Mouse (Mus musculus): Measurements from ENCODE around the gene Insm2. TPM values are rescaled to one million over a fixed set of nuclear protein-coding genes. Genes with fewer than 3 reads are reported as not detected.
"Not testable (repeated sequence)": the region's sequence is repeated elsewhere in the genome, so short reads cannot be mapped to it uniquely, and the experiment has no call there.

Insm2 gene
- not detected in 2 replicates for polyA plus RNA-seq (2012; rRNA removed)

- no peaks in the 10 kb centered on the region for H3K4me1 ChIP-seq (ENCODE audit: control insufficient read depth, insufficient read depth, low read length)
- TF ChIP-seq POLR2A (IDR thresholded peaks at IDR 0.05; ENCODE audit: borderline replicate concordance, extremely low read depth, low read depth, low read length) (no peak), CTCF (IDR thresholded peaks at IDR 0.05; ENCODE audit: insufficient read depth, low read length) (no peak)
- H3K4me3 ChIP-seq (replicated peaks; ENCODE audit: extremely low read depth, low read depth, low read length), result no peak within 1 kb of the TSS
- no peak for DNase-seq
- WGBS, result 1% methylated on average over 73 of the region's 77 CpGs
These were observed at the start of gene Insm2 for GRCm38 (mm10) chr12:55598887-55599561. Insm2 (plus strand) TSS chr12:55599427.

GRCm38 (mm10) chr12:55554901-55555300, 44.3 kb upstream of the Insm2 start:
- WGBS, result 77% methylated on average over 6 of the region's 6 CpGs
- H3K4me1 ChIP-seq (ENCODE audit: control insufficient read depth, insufficient read depth, low read length); H3K4me3 ChIP-seq (replicated peaks; ENCODE audit: extremely low read depth, low read depth, low read length); DNase-seq: not testable (repeated sequence)

GRCm38 (mm10) chr12:55557866-55558265, 41.4 kb upstream of the Insm2 start:
- 81% methylated on average over 6 of the region's 6 CpGs for WGBS
- TF ChIP-seq POLR2A (IDR thresholded peaks at IDR 0.05; ENCODE audit: borderline replicate concordance, extremely low read depth, low read depth, low read length), result no peak
- TF ChIP-seq CTCF (IDR thresholded peaks at IDR 0.05; ENCODE audit: insufficient read depth, low read length), result no peak
- DNase-seq, result no peak
- H3K4me3 ChIP-seq (replicated peaks; ENCODE audit: extremely low read depth, low read depth, low read length), result no peak overlapping the region
- H3K4me1 ChIP-seq (ENCODE audit: control insufficient read depth, insufficient read depth, low read length), result no peaks in the 10 kb centered on the region; the same call in 1 of the 2 replicates

GRCm38 (mm10) chr12:55559184-55559855, 39.9 kb upstream of the Insm2 start:
- no peak for TF ChIP-seq POLR2A (IDR thresholded peaks at IDR 0.05; ENCODE audit: borderline replicate concordance, extremely low read depth, low read depth, low read length)
- no peak for TF ChIP-seq CTCF (IDR thresholded peaks at IDR 0.05; ENCODE audit: insufficient read depth, low read length)
- no peaks in the 10 kb centered on the region; the same call in 1 of the 2 replicates for H3K4me1 ChIP-seq (ENCODE audit: control insufficient read depth, insufficient read depth, low read length)
- 87% methylated on average over 12 of the region's 12 CpGs for WGBS
- no peak overlapping the region for H3K4me3 ChIP-seq (replicated peaks; ENCODE audit: extremely low read depth, low read depth, low read length)
- no peak for DNase-seq

- 10% methylated on average over 19 of the region's 19 CpGs for WGBS
- DNase-seq, result peak; percentile 19
- TF ChIP-seq CTCF (IDR thresholded peaks at IDR 0.05; ENCODE audit: insufficient read depth, low read length), result no peak
- TF ChIP-seq POLR2A (IDR thresholded peaks at IDR 0.05; ENCODE audit: borderline replicate concordance, extremely low read depth, low read depth, low read length), result no peak
- H3K4me3 ChIP-seq (replicated peaks; ENCODE audit: extremely low read depth, low read depth, low read length), result peak overlapping the region; percentile 38
- no peaks in the 10 kb centered on the region; the same call in 1 of the 2 replicates for H3K4me1 ChIP-seq (ENCODE audit: control insufficient read depth, insufficient read depth, low read length)
These were observed 39.1 kb upstream of the Insm2 start for GRCm38 (mm10) chr12:55560025-55560690.

- Histone ChIP-seq H3K4me3 (replicated peaks; ENCODE audit: extremely low read depth, low read depth, low read length) (no peak overlapping the region), H3K4me1 (ENCODE audit: control insufficient read depth, insufficient read depth, low read length) (no peaks in the 10 kb centered on the region; the same call in 1 of the 2 replicates)
- no peak for DNase-seq
- TF ChIP-seq POLR2A (IDR thresholded peaks at IDR 0.05; ENCODE audit: borderline replicate concordance, extremely low read depth, low read depth, low read length) (no peak), CTCF (IDR thresholded peaks at IDR 0.05; ENCODE audit: insufficient read depth, low read length) (no peak)
- 93% methylated on average over 3 of the region's 3 CpGs for WGBS
These were observed 35.5 kb upstream of the Insm2 start for GRCm38 (mm10) chr12:55563742-55564141.

GRCm38 (mm10) chr12:55564187-55564963, 34.9 kb upstream of the Insm2 start:
- H3K4me1 ChIP-seq (ENCODE audit: control insufficient read depth, insufficient read depth, low read length), result no peaks in the 10 kb centered on the region; the same call in 1 of the 2 replicates
- TF ChIP-seq CTCF (IDR thresholded peaks at IDR 0.05; ENCODE audit: insufficient read depth, low read length) (no peak), POLR2A (IDR thresholded peaks at IDR 0.05; ENCODE audit: borderline replicate concordance, extremely low read depth, low read depth, low read length) (no peak)
- DNase-seq, result no peak
- no peak overlapping the region for H3K4me3 ChIP-seq (replicated peaks; ENCODE audit: extremely low read depth, low read depth, low read length)
- 81% methylated on average over 9 of the region's 9 CpGs for WGBS

GRCm38 (mm10) chr12:55565206-55565605, 34.0 kb upstream of the Insm2 start, which contains the start of gene Aldoart2:
Aldoart2 (plus strand) TSS chr12:55565239.
- DNase-seq, result no peak
- no peak within 1 kb of the TSS for H3K4me3 ChIP-seq (replicated peaks; ENCODE audit: extremely low read depth, low read depth, low read length)
- 96% methylated on average over 19 of the region's 19 CpGs for WGBS
- TF ChIP-seq POLR2A (IDR thresholded peaks at IDR 0.05; ENCODE audit: borderline replicate concordance, extremely low read depth, low read depth, low read length) (no peak), CTCF (IDR thresholded peaks at IDR 0.05; ENCODE audit: insufficient read depth, low read length) (no peak)
- H3K4me1 ChIP-seq (ENCODE audit: control insufficient read depth, insufficient read depth, low read length), result no peaks in the 10 kb centered on the region; the same call in 1 of the 2 replicates

- H3K4me3 ChIP-seq (replicated peaks; ENCODE audit: extremely low read depth, low read depth, low read length), result no peak overlapping the region
- no peaks in the 10 kb centered on the region for H3K4me1 ChIP-seq (ENCODE audit: control insufficient read depth, insufficient read depth, low read length)
- no peak for TF ChIP-seq CTCF (IDR thresholded peaks at IDR 0.05; ENCODE audit: insufficient read depth, low read length)
- no peak for TF ChIP-seq POLR2A (IDR thresholded peaks at IDR 0.05; ENCODE audit: borderline replicate concordance, extremely low read depth, low read depth, low read length)
- no peak for DNase-seq
- WGBS, result 78% methylated on average over 9 of the region's 9 CpGs
These were observed 33.4 kb upstream of the Insm2 start for GRCm38 (mm10) chr12:55565867-55566266.

Measured in lung, adult 2 months (tissue).